Mouse (Mus musculus): Measurements from ENCODE around the gene Fryl. TPM values are rescaled to one million over a fixed set of nuclear protein-coding genes. Genes with fewer than 3 reads are reported as not detected.
"Not testable (repeated sequence)": the region's sequence is repeated elsewhere in the genome, so short reads cannot be mapped to it uniquely, and the experiment has no call there.

Gene Fryl
- total RNA-seq, 2 experiments from 2014 or later = 18.5 to 19.5 TPM

GRCm38 (mm10) chr5:72998546-72998945 lies 257.9 kb downstream of the Fryl start:
- DNase-seq; intact Hi-C loops (cut with DNase I; ENCODE audit: low total_unique reads): not testable (repeated sequence)

GRCm38 (mm10) chr5:72995379-72995778 lies 261.0 kb downstream of the Fryl start:
- intact Hi-C loops (cut with DNase I; ENCODE audit: low total_unique reads) = no loop called here
- DNase-seq = no peak

GRCm38 (mm10) chr5:72994928-72995327 lies 261.5 kb downstream of the Fryl start:
- intact Hi-C loops (cut with DNase I; ENCODE audit: low total_unique reads) = no loop called here
- no peak for DNase-seq

GRCm38 (mm10) chr5:72994424-72994823 lies 262.0 kb downstream of the Fryl start:
- intact Hi-C loops (cut with DNase I; ENCODE audit: low total_unique reads) = no loop called here

GRCm38 (mm10) chr5:72992474-72992873 lies 263.9 kb downstream of the Fryl start:
- intact Hi-C loops (cut with DNase I; ENCODE audit: low total_unique reads) = no loop called here
- no peak for DNase-seq

More at GRCm38 (mm10) chr5:72994424-72994823, 262.0 kb downstream of the Fryl start:
- no peak for DNase-seq

GRCm38 (mm10) chr5:72989756-72990155 lies 266.7 kb downstream of the Fryl start:
- intact Hi-C loops (cut with DNase I; ENCODE audit: low total_unique reads) = loop anchor here (5.0 kb wide), 2 partner anchors 78 to 393 kb away; no protein-coding TSS in a partner anchor
- DNase-seq = no peak

GRCm38 (mm10) chr5:72987786-72988185 lies 268.6 kb downstream of the Fryl start:
- DNase-seq = no peak
- intact Hi-C loops (cut with DNase I; ENCODE audit: low total_unique reads) = loop anchor here (5.0 kb wide), 2 partner anchors 80 to 395 kb away; no protein-coding TSS in a partner anchor

- no peak for DNase-seq
- intact Hi-C loops (cut with DNase I; ENCODE audit: low total_unique reads) = no loop called here
Observed at GRCm38 (mm10) chr5:72984091-72984490, 272.3 kb downstream of the Fryl start.

- intact Hi-C loops (cut with DNase I; ENCODE audit: low total_unique reads) = loop anchor here (10.0 kb wide), 1 partner anchor 58 kb away; no protein-coding TSS in a partner anchor
Observed at GRCm38 (mm10) chr5:72976539-72976938, 279.9 kb downstream of the Fryl start.

GRCm38 (mm10) chr5:72975996-72976395 lies 280.4 kb downstream of the Fryl start:
- DNase-seq = no peak
- intact Hi-C loops (cut with DNase I; ENCODE audit: low total_unique reads) = loop anchor here (10.0 kb wide), 1 partner anchor 59 kb away; no protein-coding TSS in a partner anchor

More at GRCm38 (mm10) chr5:72976539-72976938, 279.9 kb downstream of the Fryl start:
- DNase-seq = no peak

GRCm38 (mm10) chr5:72974602-72975001 lies 281.8 kb downstream of the Fryl start, which contains the start of gene Gm10135:
Gene Gm10135 (minus strand): TSS chr5:72974702.
- no peak for DNase-seq
- intact Hi-C loops (cut with DNase I; ENCODE audit: low total_unique reads) = loop anchor here (10.0 kb wide), 1 partner anchor 60 kb away; no protein-coding TSS in a partner anchor

GRCm38 (mm10) chr5:72972934-72973333 lies 283.5 kb downstream of the Fryl start:
- no peak for DNase-seq
- intact Hi-C loops (cut with DNase I; ENCODE audit: low total_unique reads) = loop anchor here (10.0 kb wide), 1 partner anchor 62 kb away; no protein-coding TSS in a partner anchor

GRCm38 (mm10) chr5:72972435-72972834 lies 284.0 kb downstream of the Fryl start:
- no peak for DNase-seq
- intact Hi-C loops (cut with DNase I; ENCODE audit: low total_unique reads) = loop anchor here (10.0 kb wide), 1 partner anchor 62 kb away; no protein-coding TSS in a partner anchor

Other genes starting within 250 kb of the Fryl start
- not detected for gene Slc10a4, start 249.7 kb downstream of the Fryl start, total RNA-seq (2021)
- 100 to 1,000 TPM; 155 to 159 TPM for gene Ociad1, start 36.2 kb upstream of the Fryl start, total RNA-seq (2021)
- 10 to 100 TPM; 35.5 to 39.6 TPM for gene Ociad2, start 84.4 kb upstream of the Fryl start, total RNA-seq (2021)
- not detected for gene Cwh43, start 149.5 kb upstream of the Fryl start, total RNA-seq (2021)
- 10 to 100 TPM in 1 of 2 experiments, 1 to 10 TPM in 1; 8.1 to 12.0 TPM for gene Dcun1d4, start 224.4 kb upstream of the Fryl start, total RNA-seq (2021)

Data from gastrocnemius, postnatal 14 days (tissue).